Mouse (Mus musculus): Measurements from ENCODE around the gene 2010300C02Rik. TPM values are rescaled to one million over a fixed set of nuclear protein-coding genes. Genes with fewer than 3 reads are reported as not detected.

Gene 2010300C02Rik
- total RNA-seq, 4 experiments from 2014 or later = 319 to 384 (median 333) TPM

- no peak for DNase-seq (ENCODE audit: low spot score in 2 of 2)
Measured at GRCm38 (mm10) chr1:37667386-37667785, 52.5 kb downstream of the 2010300C02Rik start.

GRCm38 (mm10) chr1:37666587-37666986 lies 53.3 kb downstream of the 2010300C02Rik start:
- DNase-seq (ENCODE audit: low spot score in 2 of 2) = no peak

GRCm38 (mm10) chr1:37665539-37666323 lies 54.2 kb downstream of the 2010300C02Rik start:
- no peak for DNase-seq (ENCODE audit: low spot score in 2 of 2)

DNA sequence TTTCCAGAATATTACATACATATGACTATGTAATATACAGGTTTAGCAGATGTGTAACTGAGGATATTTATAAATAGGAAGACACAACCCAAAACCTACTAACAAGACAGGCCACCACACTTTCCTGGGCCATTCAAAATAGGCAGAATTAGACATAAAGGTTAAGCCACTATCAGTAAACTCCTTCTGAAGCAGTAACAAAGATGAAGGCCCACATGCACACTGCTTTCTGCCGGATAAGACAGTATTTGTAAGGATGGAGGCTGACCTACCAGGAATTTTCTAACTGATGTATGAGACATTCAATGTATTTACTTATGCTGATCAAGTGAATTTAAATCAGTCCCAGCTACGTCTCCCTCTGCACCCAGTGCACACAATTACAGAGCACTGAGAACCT lies 55.4 kb downstream of the 2010300C02Rik start:
- DNase-seq (ENCODE audit: low spot score in 2 of 2) = no peak

DNA sequence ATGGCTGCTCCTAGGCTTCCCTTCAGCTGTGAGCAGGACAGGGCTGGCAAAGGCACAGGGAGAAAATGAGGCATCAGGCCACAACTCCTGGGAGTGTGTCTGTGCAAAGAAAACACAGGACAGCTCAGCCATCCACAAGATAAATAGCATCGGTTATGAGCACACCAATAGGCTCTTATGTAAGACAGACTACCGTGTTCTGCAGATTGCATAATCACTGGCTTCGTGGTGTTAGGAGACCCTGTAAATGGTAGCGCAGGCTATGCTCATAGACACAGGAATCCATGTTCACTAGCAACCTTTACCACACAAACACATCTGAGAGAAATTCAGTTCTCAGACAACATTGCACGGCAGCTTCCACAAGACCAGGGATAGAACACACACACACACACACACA lies 56.3 kb downstream of the 2010300C02Rik start:
- no peak for DNase-seq (ENCODE audit: low spot score in 2 of 2)

GRCm38 (mm10) chr1:37656017-37656416 lies 63.9 kb downstream of the 2010300C02Rik start:
- no peak for DNase-seq (ENCODE audit: low spot score in 2 of 2)

- DNase-seq (ENCODE audit: low spot score in 2 of 2) = no peak
Measured at GRCm38 (mm10) chr1:37653992-37654391, 65.9 kb downstream of the 2010300C02Rik start.

- no peak for DNase-seq (ENCODE audit: low spot score in 2 of 2)
Measured at GRCm38 (mm10) chr1:37647066-37647465, 72.8 kb downstream of the 2010300C02Rik start.

DNA sequence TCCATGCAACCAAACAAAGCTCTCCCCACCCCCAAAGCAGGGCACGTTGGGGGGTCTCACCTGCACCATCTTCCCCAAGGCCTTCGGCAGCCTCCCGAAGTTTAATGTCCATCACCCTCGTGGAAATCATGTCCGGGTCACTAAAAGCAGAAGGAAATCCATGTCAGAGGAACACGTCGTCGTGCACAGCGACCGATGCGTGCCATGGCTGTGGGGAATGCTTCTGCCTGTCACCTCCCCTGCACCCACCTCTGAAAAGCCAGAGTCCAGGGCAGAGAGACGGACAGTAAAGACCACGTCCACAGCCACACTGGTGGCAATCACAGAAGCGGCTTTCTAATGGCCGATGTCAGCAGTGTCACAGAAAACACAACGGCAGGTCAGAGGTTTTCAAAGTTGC lies 75.4 kb downstream of the 2010300C02Rik start:
- no peak for DNase-seq (ENCODE audit: low spot score in 2 of 2)

DNA sequence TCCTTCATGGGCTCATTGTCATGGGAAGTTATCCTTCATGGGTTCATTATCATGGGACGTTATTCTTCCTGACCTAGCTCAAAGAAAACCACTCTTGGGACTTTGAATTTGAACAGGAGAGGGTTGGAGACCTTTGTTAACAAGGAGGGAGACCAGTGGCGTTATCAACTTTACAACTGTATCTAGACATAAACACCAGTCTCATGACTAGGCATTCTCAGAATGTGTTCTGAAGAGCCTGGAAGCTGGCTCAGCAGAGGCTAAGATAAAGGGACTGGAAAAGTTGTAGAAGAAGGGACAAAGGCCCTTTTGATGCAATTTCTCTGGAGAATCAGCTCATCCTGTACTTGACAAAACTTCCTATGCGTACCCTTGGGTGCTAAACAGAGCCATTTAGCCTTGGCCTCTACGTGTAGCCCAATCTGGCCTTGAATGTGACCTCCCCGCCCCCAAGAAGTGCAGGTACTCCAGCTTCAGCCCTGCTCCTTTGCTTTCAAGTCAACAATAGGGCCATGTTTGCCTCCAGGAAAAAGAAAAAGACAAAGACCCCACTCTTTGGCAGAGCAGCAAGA lies 76.0 kb downstream of the 2010300C02Rik start:
- DNase-seq (ENCODE audit: low spot score in 2 of 2) = no peak

GRCm38 (mm10) chr1:37641361-37641760 lies 78.5 kb downstream of the 2010300C02Rik start:
- no peak for DNase-seq (ENCODE audit: low spot score in 2 of 2)

DNA sequence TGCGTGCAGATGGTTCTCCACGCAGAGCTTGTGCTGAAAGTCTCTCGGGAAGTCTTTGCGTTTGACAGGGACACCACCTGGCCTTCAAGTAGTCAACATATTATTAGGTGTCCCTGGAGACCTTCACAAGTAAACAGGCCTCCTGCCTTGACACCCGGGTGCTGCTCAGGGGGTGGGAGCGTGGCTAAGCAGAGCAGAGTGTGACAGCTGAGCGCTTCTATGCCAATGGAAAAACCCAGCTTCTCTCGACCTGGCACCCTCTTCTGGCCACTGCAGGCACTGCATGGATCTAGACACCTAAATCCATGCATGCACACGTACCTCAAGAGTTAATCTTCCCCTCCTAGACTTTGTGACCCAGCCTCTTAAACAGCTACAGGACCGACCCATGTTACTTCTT lies 80.8 kb downstream of the 2010300C02Rik start:
- peak; percentile 75 to 85 for DNase-seq (ENCODE audit: low spot score in 2 of 2)

GRCm38 (mm10) chr1:37638560-37638959 lies 81.3 kb downstream of the 2010300C02Rik start:
- DNase-seq (ENCODE audit: low spot score in 2 of 2) = no peak

DNA sequence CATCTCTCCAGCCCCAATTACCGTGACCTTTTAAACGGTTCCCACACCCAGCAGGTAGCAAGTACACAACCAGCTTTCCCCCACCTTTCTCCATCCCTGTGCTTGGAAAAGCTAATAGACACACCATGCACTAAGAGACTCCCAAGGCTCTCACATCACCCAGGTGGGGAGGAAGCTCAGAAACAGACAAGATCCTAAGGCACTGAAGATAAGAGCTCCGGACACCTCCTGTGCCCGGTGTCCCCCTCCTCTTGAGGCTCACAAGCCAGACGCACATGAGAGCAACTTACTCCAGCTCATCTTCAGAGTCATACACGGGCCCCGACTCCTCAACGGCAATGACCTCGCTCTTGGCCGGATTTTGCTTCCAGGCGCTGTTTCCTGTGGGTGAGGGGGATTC lies 82.3 kb downstream of the 2010300C02Rik start:
- no peak for DNase-seq (ENCODE audit: low spot score in 2 of 2)

DNA sequence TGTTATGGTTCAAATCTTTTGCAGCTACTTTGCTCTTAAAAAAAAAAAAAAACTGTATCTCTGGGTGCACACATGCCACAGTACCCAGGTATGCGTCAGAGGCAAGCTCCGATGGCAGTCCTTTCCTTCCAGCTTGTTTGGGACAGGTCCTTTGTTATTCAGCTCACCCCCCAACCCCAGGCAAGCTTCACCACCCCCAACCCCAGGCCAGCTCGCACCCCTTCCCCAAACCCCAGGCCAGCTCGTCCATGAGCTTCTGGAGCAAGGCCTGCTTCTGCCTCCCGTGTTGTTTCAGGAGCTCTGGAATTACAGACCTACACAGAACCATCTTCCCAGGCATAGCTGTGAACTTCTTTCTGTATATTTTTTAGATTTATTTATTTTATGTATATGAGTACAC lies 83.1 kb downstream of the 2010300C02Rik start:
- DNase-seq (ENCODE audit: low spot score in 2 of 2) = no peak

DNA sequence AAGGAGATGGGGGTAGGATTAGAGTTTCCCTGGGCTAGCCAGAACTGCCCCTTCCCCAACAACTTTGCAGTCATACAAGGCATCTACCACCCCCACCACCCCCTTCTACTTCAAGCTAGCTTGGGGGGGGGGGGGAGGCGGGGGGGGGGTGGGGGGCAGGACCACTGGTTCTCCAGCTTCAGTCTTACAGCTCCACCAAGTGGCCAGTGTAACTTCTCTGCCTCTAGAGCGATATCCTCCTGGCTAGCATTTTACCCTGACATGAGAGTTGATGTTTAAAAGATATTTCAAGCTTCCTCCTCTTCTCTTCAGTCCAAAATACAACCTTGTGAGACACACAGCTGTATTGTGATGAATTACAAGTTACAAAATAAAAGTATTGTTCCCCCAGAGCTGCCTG lies 83.7 kb downstream of the 2010300C02Rik start:
- DNase-seq (ENCODE audit: low spot score in 2 of 2) = no peak

GRCm38 (mm10) chr1:37635716-37636115 lies 84.2 kb downstream of the 2010300C02Rik start:
- DNase-seq (ENCODE audit: low spot score in 2 of 2) = no peak

GRCm38 (mm10) chr1:37634658-37635057 lies 85.2 kb downstream of the 2010300C02Rik start:
- DNase-seq (ENCODE audit: low spot score in 2 of 2) = peak in 1 of 2 experiments; percentile 30

DNA sequence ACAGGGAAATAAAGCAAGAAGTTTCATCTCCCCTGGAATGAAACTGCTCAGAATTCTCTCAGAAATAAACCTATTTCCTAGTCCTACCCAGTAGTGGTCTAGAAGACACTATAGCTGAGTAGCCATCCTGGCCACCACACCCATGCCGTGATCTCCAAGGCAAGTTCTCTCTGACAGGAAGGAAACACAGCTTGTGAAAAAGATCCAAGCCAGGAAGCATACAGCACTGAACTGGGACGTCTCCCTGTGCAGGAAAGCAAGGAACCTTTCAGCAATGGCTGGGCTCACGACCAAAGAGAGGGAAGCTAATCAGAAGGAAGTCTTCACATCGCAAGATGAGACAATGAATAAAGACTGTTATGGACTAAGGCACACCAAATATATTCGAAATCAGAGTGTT lies 86.4 kb downstream of the 2010300C02Rik start:
- no peak for DNase-seq (ENCODE audit: low spot score in 2 of 2)

DNA sequence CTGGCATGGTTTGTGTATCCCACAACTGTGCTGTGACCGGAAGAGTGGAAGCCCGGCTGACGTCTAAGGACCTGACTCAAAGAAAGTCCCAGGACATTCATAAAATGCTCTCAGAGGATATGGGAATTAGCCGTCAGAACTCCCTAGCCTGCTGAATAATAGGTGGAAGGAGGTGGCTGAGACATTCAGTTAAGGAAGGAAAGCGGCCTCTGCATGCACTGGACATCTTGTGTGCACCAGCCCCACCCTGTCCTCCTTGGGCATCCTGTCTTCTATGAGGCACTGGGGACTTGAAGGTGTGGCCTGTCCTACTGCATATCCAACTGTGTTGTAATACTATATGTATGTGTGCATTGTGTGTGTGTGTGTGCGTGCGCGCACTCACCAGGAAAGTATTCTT lies 87.5 kb downstream of the 2010300C02Rik start:
- no peak for DNase-seq (ENCODE audit: low spot score in 2 of 2)

- DNase-seq (ENCODE audit: low spot score in 2 of 2) = no peak
Measured at GRCm38 (mm10) chr1:37631456-37631855, 88.4 kb downstream of the 2010300C02Rik start.

- no peak for DNase-seq (ENCODE audit: low spot score in 2 of 2)
Measured at GRCm38 (mm10) chr1:37630412-37631210, 89.3 kb downstream of the 2010300C02Rik start.
